Mouse (Mus musculus) small intestine, adult 2 months (tissue): ENCODE data around the gene Myh9.

Experiments
- CTCF ChIP-seq: fragments of 200-500 bp; IDR thresholded peaks from 2 replicates; pipeline ENCODE4 v1.5.1; 2012; ENCODE audit warnings: low read depth, mild to moderate bottlenecking, control low read depth, inconsistent platforms, low read length, moderate library complexity, mixed read lengths; ENCODE audit not compliant: insufficient replicate concordance, insufficient read length; ENCODE audit errors: extremely low read depth
- POLR2A ChIP-seq: fragments of 200-500 bp; IDR thresholded peaks from 2 replicates; pipeline ENCODE4 v1.6.1; 2012; ENCODE audit warnings: low read depth, mild to moderate bottlenecking, control low read depth, inconsistent platforms, low read length, moderate library complexity

DNA sequence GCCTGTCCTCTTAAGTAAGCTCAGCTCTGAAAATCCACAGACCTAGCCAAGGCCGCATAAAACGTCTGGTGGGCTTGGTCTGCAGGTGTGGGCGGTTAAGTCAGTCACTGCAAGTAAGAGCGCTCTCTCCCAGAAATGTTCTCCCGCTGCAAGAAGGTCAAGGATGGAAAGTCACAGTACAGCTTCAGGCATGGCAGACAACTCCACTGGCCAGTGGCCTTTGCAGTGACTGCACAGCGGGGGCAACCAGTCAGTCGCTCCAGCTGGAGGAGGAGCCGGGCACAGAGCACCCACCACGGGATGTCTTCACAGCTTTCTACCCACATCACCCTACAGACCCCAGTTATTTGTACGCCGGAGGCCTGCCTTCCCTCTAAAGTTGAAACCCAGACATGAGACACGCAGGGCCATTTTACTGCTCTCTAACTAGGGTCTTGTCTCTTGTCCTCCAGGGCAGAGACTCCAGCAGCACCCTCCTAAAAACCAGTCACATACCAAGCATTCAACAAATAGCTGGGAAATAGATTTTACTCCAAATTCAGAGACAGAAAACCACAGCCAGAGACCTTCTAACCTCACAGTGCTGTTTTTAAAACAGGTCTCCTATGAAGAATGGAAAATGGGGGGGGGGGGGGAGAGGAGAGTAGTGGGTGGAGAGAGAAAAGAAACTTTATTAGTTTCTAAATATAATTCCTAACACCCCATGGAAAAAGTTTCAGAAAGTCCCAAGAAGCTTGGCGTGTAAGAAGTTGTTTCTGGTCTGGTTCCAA, 47.7 kb downstream of the Myh9 start:
- no peak for TF ChIP-seq CTCF
- no peak for TF ChIP-seq POLR2A
